Mouse (Mus musculus) megakaryocyte, adult 5-6 weeks (primary cell): Measurements from ENCODE around the gene Mllt3. TPM values are rescaled to one million over a fixed set of nuclear protein-coding genes. Genes with fewer than 3 reads are reported as not detected.

Experiments
- ATAC-seq: 2 replicates; pipeline ENCODE4 v1.8.0; 2016; ENCODE audit warnings: mild to moderate bottlenecking, inconsistent platforms; ENCODE audit not compliant: poor library complexity, severe bottlenecking
- total RNA-seq, 2 experiments: library from RNA; stranded (forward) in 1 of 2; stranded (reverse) in 1 of 2; fragments of 153-499, 151-499 nt in 1 of 2; fragments of 221-1000, 200-1000 nt in 1 of 2; gene quantifications; 2 replicates each; pipeline versions ENCODE4 v1.2.3 to v1.2.4; 2015 to 2017

Mllt3 gene
- total RNA-seq, 2 experiments from 2014 or later, result 7.3 to 8.1 TPM

DNA sequence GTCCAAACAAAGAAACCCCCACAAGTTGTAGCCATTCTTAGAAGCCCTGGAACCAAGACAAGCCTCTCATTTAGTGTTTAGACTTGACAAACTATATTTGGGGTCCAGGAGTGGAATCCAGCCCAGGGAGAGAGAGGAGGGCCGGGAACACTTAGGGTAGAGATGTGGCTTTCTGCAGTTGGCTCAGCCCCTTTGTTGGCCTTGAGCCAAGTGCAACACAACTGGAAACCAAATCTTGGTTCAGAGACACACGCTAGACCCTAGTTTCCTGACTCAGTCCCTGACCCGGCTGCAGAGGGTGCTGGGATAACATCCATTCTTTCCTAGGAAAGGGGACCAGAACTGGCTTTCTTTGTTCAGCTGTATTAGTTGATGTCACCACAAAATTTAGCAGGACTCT lies 296.4 kb downstream of the Mllt3 start:
- no peak for ATAC-seq

DNA sequence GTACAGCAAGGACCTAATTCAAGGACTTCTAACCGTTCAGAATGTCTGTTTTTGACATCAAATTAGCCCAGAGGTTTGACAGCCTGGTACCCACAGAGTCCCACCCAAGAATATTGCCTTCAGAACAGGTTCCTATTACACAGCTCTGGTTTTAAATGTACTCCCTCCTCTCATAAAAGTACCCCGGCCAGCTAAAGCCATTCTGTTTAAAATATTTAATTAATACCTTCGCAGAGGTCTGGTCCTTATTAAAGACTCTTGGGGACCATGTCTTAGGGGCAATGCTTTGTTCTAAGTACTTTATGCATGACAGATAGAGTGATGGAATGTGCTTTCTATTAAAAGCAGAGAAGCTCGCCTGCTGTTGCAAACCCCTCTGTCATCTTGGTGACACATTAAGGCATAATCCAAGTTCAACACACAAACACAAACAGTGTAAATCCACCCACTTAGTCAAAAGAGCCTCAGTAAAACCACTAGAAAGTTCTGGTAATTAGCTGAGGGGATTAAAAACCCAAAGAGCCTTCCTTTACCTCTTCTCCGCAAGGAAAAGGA lies 302.0 kb downstream of the Mllt3 start:
- ATAC-seq, result no peak

DNA sequence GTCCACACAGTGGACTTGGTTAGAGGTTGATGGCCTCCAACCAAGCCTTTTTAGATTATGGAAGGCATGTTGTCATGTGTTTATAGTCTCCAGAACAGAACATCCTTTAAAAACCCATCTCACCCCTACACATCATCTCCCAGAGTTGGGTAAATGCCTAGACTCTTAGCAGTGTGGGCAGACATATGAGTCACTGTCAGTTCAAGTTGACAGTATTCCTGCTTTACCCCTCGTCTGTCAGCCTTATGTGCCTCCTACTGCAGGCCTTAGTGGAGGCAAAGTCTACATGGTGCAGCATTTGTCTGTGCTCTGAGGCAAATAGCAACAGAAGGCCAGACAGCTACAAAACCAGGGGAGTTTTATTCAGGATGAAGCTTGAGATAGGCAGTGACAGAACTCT lies 304.6 kb downstream of the Mllt3 start:
- no peak for ATAC-seq

DNA sequence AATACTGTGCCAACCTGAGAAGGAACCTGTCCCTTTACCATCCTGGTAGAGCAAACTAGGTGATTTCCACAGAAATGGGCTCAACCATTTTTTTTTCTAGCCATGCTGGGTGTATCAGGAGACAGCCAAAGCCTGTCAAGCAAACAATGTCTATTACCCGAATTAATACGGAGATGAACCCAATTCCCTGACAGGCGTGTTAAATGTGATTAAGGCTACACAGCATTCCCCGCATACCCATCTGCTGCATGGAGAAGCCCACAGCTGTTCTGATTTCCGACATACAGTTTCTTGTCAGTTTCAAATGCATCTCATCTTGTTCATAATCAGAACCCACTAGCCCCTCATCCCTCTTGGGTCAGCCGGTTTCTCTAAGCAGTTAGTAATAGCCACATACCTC lies 309.7 kb downstream of the Mllt3 start:
- ATAC-seq, result no peak

Other genes starting within 250 kb of the Mllt3 start
- 3.0 and 4.8 TPM in 2 replicates for gene Focad, start 61.3 kb upstream of the Mllt3 start, total RNA-seq (2015)
- 3.7 and 6.2 TPM in 2 replicates for gene Focad, start 61.3 kb upstream of the Mllt3 start, total RNA-seq (2017)